Mouse (Mus musculus): Measurements from ENCODE around the gene Gm42715. TPM values are rescaled to one million over a fixed set of nuclear protein-coding genes. Genes with fewer than 3 reads are reported as not detected.

Gene Gm42715
- polyA plus RNA-seq, 1 experiment from 2014 or later, result 11.3 TPM

DNA sequence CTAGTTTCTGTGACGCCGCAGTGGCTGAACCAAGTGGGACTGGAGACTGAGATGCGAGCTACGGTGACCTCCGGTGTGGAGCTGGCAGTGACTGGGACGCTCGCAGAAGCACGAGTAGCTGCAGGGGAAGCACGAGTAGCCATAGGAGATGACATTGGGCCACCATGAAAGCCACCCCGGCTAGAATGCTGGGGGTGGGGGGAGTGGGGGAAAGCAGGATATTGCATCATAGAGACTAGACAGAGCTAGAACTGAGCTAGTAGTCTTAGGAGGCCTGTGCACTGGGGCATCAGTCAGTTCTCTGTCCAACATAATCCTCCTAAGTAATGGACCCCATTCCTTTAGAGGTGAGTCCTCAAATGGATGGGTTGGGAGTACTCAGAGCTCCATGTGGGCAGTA, 84.9 kb downstream of the Gm42715 start:
- Histone ChIP-seq H3K9ac (ENCODE audit: low read depth, low read length) (no peak overlapping the region), H3K27ac (ENCODE audit: low read length) (no peak overlapping the region), H3K4me3 (ENCODE audit: low read length) (no peak overlapping the region), H3K4me2 (ENCODE audit: low read depth, low read length) (no peak overlapping the region), H3K4me1 (ENCODE audit: control insufficient read depth, insufficient read depth, low read length) (no peaks in the 10 kb centered on the region), H3K9me3 (ENCODE audit: control insufficient read depth, low read length) (no peaks in the 10 kb centered on the region), H3K36me3 (ENCODE audit: control insufficient read depth, insufficient read depth, low read length) (peaks cover 17% of the 10 kb centered on the region; the same call in 1 of the 2 replicates), H3K27me3 (replicated peaks; ENCODE audit: control insufficient read depth, insufficient read depth, low read length) (no peaks in the 10 kb centered on the region)
- WGBS, result 87% methylated on average over 10 of the region's 10 CpGs
- ATAC-seq, result no peak

GRCm38 (mm10) chr7:127607150-127607549, 87.8 kb downstream of the Gm42715 start:
- 80% methylated on average over 6 of the region's 6 CpGs for WGBS
- Histone ChIP-seq H3K4me1 (ENCODE audit: control insufficient read depth, insufficient read depth, low read length) (no peaks in the 10 kb centered on the region), H3K9me3 (ENCODE audit: control insufficient read depth, low read length) (no peaks in the 10 kb centered on the region), H3K27me3 (replicated peaks; ENCODE audit: control insufficient read depth, insufficient read depth, low read length) (no peaks in the 10 kb centered on the region), H3K27ac (ENCODE audit: low read length) (no peak overlapping the region), H3K4me2 (ENCODE audit: low read depth, low read length) (no peak overlapping the region), H3K36me3 (ENCODE audit: control insufficient read depth, insufficient read depth, low read length) (peaks cover 29% of the 10 kb centered on the region), H3K4me3 (ENCODE audit: low read length) (no peak overlapping the region), H3K9ac (ENCODE audit: low read depth, low read length) (no peak overlapping the region)
- ATAC-seq, result no peak

GRCm38 (mm10) chr7:127611011-127611410, 91.6 kb downstream of the Gm42715 start:
- Histone ChIP-seq H3K4me3 (ENCODE audit: low read length) (no peak overlapping the region), H3K9ac (ENCODE audit: low read depth, low read length) (no peak overlapping the region), H3K4me1 (ENCODE audit: control insufficient read depth, insufficient read depth, low read length) (peaks cover 6% of the 10 kb centered on the region), H3K27ac (ENCODE audit: low read length) (no peak overlapping the region), H3K4me2 (ENCODE audit: low read depth, low read length) (no peak overlapping the region), H3K36me3 (ENCODE audit: control insufficient read depth, insufficient read depth, low read length) (peaks cover 29% of the 10 kb centered on the region), H3K27me3 (replicated peaks; ENCODE audit: control insufficient read depth, insufficient read depth, low read length) (no peaks in the 10 kb centered on the region), H3K9me3 (ENCODE audit: control insufficient read depth, low read length) (no peaks in the 10 kb centered on the region)
- no peak for ATAC-seq
- 96% methylated on average over 29 of the region's 29 CpGs for WGBS

DNA sequence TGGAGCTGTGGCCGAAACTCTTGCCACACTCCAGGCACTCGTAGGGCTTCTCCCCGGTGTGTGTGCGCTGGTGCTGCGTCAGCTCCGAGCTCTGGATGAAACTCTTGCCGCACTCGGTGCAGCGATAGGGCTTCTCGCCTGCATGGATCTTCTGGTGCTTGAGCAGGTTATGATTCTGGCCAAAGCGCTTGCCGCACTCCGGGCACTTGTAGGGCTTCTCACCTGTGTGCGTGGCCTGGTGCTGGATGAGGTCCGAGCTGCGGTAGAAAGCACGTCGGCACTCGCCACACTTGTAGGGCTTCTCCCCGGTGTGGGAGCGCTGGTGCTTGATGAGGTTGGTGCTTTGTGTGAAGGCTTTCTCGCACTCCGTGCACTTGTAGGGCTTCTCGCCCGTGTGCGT, 92.2 kb downstream of the Gm42715 start:
- 95% methylated on average over 26 of the region's 26 CpGs for WGBS
- no peak for ATAC-seq
- no peak overlapping the region for H3K9ac ChIP-seq (ENCODE audit: low read depth, low read length)
- no peak overlapping the region for H3K27ac ChIP-seq (ENCODE audit: low read length)
- H3K36me3 ChIP-seq (ENCODE audit: control insufficient read depth, insufficient read depth, low read length), result peaks cover 29% of the 10 kb centered on the region
- no peaks in the 10 kb centered on the region for H3K27me3 ChIP-seq (replicated peaks; ENCODE audit: control insufficient read depth, insufficient read depth, low read length)
- no peak overlapping the region for H3K4me2 ChIP-seq (ENCODE audit: low read depth, low read length)
- H3K9me3 ChIP-seq (ENCODE audit: control insufficient read depth, low read length), result no peaks in the 10 kb centered on the region
- H3K4me1 ChIP-seq (ENCODE audit: control insufficient read depth, insufficient read depth, low read length), result peaks cover 6% of the 10 kb centered on the region
- H3K4me3 ChIP-seq (ENCODE audit: low read length), result no peak overlapping the region

DNA sequence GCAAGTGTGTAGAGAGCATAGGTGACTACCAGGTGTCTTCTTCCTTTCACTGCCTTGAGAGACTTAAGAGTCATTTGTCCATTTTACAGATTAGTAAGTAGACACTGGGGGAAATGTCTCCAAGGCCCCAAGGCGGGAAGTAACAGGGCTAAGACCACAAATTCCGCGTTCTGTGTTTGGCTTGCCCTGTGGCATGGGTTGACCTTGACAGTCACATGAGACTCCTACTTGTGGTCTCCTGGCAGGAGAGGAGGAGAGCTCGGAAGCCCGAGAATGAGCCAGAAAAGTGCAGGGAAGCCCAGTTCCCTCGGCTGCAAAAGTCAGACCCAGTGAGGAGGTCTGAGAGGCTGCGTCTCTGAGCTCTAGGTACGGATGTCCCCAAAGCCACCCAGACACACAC, 94.1 kb downstream of the Gm42715 start:
- Histone ChIP-seq H3K27me3 (replicated peaks; ENCODE audit: control insufficient read depth, insufficient read depth, low read length) (no peaks in the 10 kb centered on the region), H3K27ac (ENCODE audit: low read length) (no peak overlapping the region), H3K4me3 (ENCODE audit: low read length) (peak overlapping the region; percentile 100; the same call in 1 of the 2 replicates), H3K9ac (ENCODE audit: low read depth, low read length) (no peak overlapping the region; the same call in 1 of the 2 replicates), H3K4me1 (ENCODE audit: control insufficient read depth, insufficient read depth, low read length) (peaks cover 6% of the 10 kb centered on the region), H3K9me3 (ENCODE audit: control insufficient read depth, low read length) (no peaks in the 10 kb centered on the region), H3K4me2 (ENCODE audit: low read depth, low read length) (peak overlapping the region; percentile 72; the same call in 1 of the 2 replicates), H3K36me3 (ENCODE audit: control insufficient read depth, insufficient read depth, low read length) (peaks cover 29% of the 10 kb centered on the region)
- no peak for ATAC-seq
- WGBS, result 86% methylated on average over 8 of the region's 8 CpGs

DNA sequence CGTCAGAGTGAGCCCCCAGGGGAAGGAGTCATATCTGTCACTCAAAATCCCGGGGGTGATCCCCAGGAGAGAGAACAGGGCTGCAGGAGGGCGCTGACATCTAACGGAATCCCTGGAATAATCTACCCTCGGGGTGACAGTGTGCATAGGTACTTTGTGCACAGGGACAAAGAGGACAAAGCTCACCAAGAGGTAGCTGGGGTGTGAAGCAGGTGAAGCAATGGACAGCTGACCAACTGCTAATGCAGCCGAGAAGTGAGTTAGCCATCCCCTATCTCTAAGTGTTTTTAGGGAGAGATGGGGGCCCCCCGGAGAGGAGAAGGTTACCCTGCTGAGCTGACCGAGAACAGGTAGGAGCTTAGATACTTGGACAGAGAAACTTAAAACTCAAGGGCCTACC, 94.7 kb downstream of the Gm42715 start:
- Histone ChIP-seq H3K9me3 (ENCODE audit: control insufficient read depth, low read length) (no peaks in the 10 kb centered on the region), H3K9ac (ENCODE audit: low read depth, low read length) (peak overlapping the region; percentile 99), H3K36me3 (ENCODE audit: control insufficient read depth, insufficient read depth, low read length) (peaks cover 29% of the 10 kb centered on the region), H3K4me3 (ENCODE audit: low read length) (peak overlapping the region; percentile 100), H3K4me1 (ENCODE audit: control insufficient read depth, insufficient read depth, low read length) (peaks cover 6% of the 10 kb centered on the region), H3K27ac (ENCODE audit: low read length) (peak overlapping the region; percentile 85; the same call in 1 of the 2 replicates), H3K27me3 (replicated peaks; ENCODE audit: control insufficient read depth, insufficient read depth, low read length) (no peaks in the 10 kb centered on the region), H3K4me2 (ENCODE audit: low read depth, low read length) (peak overlapping the region; percentile 72)
- ATAC-seq, result no peak; the same call in 1 of the 2 replicates
- 23% methylated on average over 8 of the region's 8 CpGs for WGBS

- Histone ChIP-seq H3K9ac (ENCODE audit: low read depth, low read length) (peak overlapping the region; percentile 99), H3K9me3 (ENCODE audit: control insufficient read depth, low read length) (no peaks in the 10 kb centered on the region), H3K4me1 (ENCODE audit: control insufficient read depth, insufficient read depth, low read length) (peaks cover 6% of the 10 kb centered on the region), H3K36me3 (ENCODE audit: control insufficient read depth, insufficient read depth, low read length) (peaks cover 29% of the 10 kb centered on the region), H3K4me2 (ENCODE audit: low read depth, low read length) (peak overlapping the region; percentile 72), H3K4me3 (ENCODE audit: low read length) (peak overlapping the region; percentile 100), H3K27me3 (replicated peaks; ENCODE audit: control insufficient read depth, insufficient read depth, low read length) (no peaks in the 10 kb centered on the region), H3K27ac (ENCODE audit: low read length) (peak overlapping the region; percentile 85)
- under 1% methylated on average over 33 of the region's 44 CpGs for WGBS
- peak; percentile 78 for ATAC-seq
These were observed 95.1 kb downstream of the Gm42715 start for GRCm38 (mm10) chr7:127614511-127614890.

- ATAC-seq, result peak; percentile 92
- no peaks in the 10 kb centered on the region for H3K9me3 ChIP-seq (ENCODE audit: control insufficient read depth, low read length)
- peak within 1 kb of the TSS; percentile 99 for H3K9ac ChIP-seq (ENCODE audit: low read depth, low read length)
- H3K27ac ChIP-seq (ENCODE audit: low read length), result peak within 1 kb of the TSS; percentile 85
- peak within 1 kb of the TSS; percentile 72 for H3K4me2 ChIP-seq (ENCODE audit: low read depth, low read length)
- H3K36me3 ChIP-seq (ENCODE audit: control insufficient read depth, insufficient read depth, low read length), result peaks cover 24% of the 10 kb centered on the region
- under 1% methylated on average over 35 of the region's 50 CpGs for WGBS
- H3K4me3 ChIP-seq (ENCODE audit: low read length), result peak within 1 kb of the TSS; percentile 100
- peaks cover 6% of the 10 kb centered on the region for H3K4me1 ChIP-seq (ENCODE audit: control insufficient read depth, insufficient read depth, low read length)
- H3K27me3 ChIP-seq (replicated peaks; ENCODE audit: control insufficient read depth, insufficient read depth, low read length), result no peaks in the 10 kb centered on the region
These were observed 95.8 kb downstream of the Gm42715 start, which contains the start of gene Zfp629 for GRCm38 (mm10) chr7:127614891-127615843. Zfp629 (minus strand) TSS chr7:127615797.

DNA sequence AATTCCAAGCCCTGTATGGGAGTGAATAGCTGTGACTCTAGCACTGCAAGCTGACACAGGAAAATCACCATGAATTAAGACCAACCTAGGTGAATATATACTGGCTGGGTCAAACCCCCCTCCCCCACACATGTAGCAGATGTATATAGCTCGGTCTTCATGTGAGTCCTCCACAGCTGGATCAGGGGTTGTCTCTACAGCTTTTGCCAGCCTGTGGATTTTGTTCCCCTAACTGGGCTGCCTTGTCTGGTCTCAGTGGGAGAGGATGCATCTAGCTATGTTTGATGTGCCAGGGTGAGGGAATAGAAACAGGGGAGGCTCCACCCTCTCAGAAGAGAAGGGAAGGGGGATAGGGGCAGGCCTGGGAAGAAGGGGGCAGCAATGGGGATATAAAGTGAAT, 97.0 kb downstream of the Gm42715 start:
- Histone ChIP-seq H3K4me3 (ENCODE audit: low read length) (no peak overlapping the region), H3K27me3 (replicated peaks; ENCODE audit: control insufficient read depth, insufficient read depth, low read length) (no peaks in the 10 kb centered on the region), H3K9ac (ENCODE audit: low read depth, low read length) (no peak overlapping the region), H3K4me2 (ENCODE audit: low read depth, low read length) (no peak overlapping the region), H3K36me3 (ENCODE audit: control insufficient read depth, insufficient read depth, low read length) (peaks cover 13% of the 10 kb centered on the region), H3K9me3 (ENCODE audit: control insufficient read depth, low read length) (no peaks in the 10 kb centered on the region), H3K4me1 (ENCODE audit: control insufficient read depth, insufficient read depth, low read length) (peaks cover 6% of the 10 kb centered on the region), H3K27ac (ENCODE audit: low read length) (no peak overlapping the region)
- ATAC-seq, result no peak
- WGBS, result 56% methylated on average over 1 of the region's 1 CpGs
